Mouse (Mus musculus) layer of hippocampus, adult 18-20 months (tissue): ENCODE measurements at regions not wholly inside any gene's neighbourhood (a gene's known extent, or its start where the extent isn't known, plus 50 kb on each side); places are given as distances from the start of the nearest gene placed in this dataset.
A peak's percentile ranks its signal among the peaks of the same experiment; 100 is the strongest.
"Not testable (repeated sequence)": the region's sequence is repeated elsewhere in the genome, so short reads cannot be mapped to it uniquely, and the experiment has no call there.

Experiments used
- DNase-seq, 2 experiments: peaks; one replicate each; pipeline ENCODE4 v3.0.0; 2022; ENCODE audit warnings: low spot score in 2 of 2

- no peak for DNase-seq
These were observed 95.7 kb downstream of the Mfap3l start for GRCm38 (mm10) chr8:60728339-60728738.

- DNase-seq = no peak
These were observed 99.9 kb downstream of the Mfap3l start for GRCm38 (mm10) chr8:60732545-60732944.

- no peak for DNase-seq
These were observed 103.3 kb downstream of the Mfap3l start for GRCm38 (mm10) chr8:60735961-60736360.

GRCm38 (mm10) chr8:60736401-60736800 lies 103.8 kb downstream of the Mfap3l start:
- no peak for DNase-seq

GRCm38 (mm10) chr8:60736913-60737312 lies 104.3 kb downstream of the Mfap3l start:
- DNase-seq = no peak

- no peak for DNase-seq
These were observed 105.0 kb downstream of the Mfap3l start for GRCm38 (mm10) chr8:60737616-60738015.

GRCm38 (mm10) chr8:60745877-60746276 lies 113.2 kb downstream of the Mfap3l start:
- DNase-seq = no peak

- peak in 1 of 2 experiments; percentile 3 for DNase-seq
These were observed 113.9 kb downstream of the Mfap3l start for GRCm38 (mm10) chr8:60746486-60746885.

GRCm38 (mm10) chr8:60755704-60756415 lies 123.2 kb downstream of the Mfap3l start:
- no peak for DNase-seq

GRCm38 (mm10) chr8:60763959-60764358 lies 126.3 kb upstream of the Hpf1 start:
- no peak for DNase-seq

GRCm38 (mm10) chr8:60773350-60773749 lies 116.9 kb upstream of the Hpf1 start:
- peak; percentile 4 to 14 for DNase-seq

- DNase-seq = not testable (repeated sequence)
These were observed 114.0 kb upstream of the Hpf1 start for GRCm38 (mm10) chr8:60776251-60776650.

- DNase-seq = no peak
These were observed 105.2 kb upstream of the Hpf1 start for GRCm38 (mm10) chr8:60785049-60785448.

- no peak for DNase-seq
These were observed 99.8 kb upstream of the Hpf1 start for GRCm38 (mm10) chr8:60790453-60790852.

GRCm38 (mm10) chr8:60792518-60792917 lies 97.7 kb upstream of the Hpf1 start:
- no peak for DNase-seq

GRCm38 (mm10) chr8:60804787-60805186 lies 85.4 kb upstream of the Hpf1 start:
- DNase-seq = no peak

GRCm38 (mm10) chr8:60806772-60807171 lies 83.4 kb upstream of the Hpf1 start:
- no peak for DNase-seq

GRCm38 (mm10) chr8:60809806-60810205 lies 80.4 kb upstream of the Hpf1 start:
- no peak for DNase-seq

GRCm38 (mm10) chr8:60810955-60811354 lies 79.3 kb upstream of the Hpf1 start:
- no peak for DNase-seq

GRCm38 (mm10) chr8:60825676-60826442 lies 64.4 kb upstream of the Hpf1 start:
- no peak for DNase-seq

- DNase-seq = no peak
These were observed 63.0 kb upstream of the Hpf1 start for GRCm38 (mm10) chr8:60827241-60827640.

GRCm38 (mm10) chr8:60829093-60829492 lies 61.1 kb upstream of the Hpf1 start:
- no peak for DNase-seq

GRCm38 (mm10) chr8:60830556-60830955 lies 59.7 kb upstream of the Hpf1 start:
- DNase-seq = no peak
